Mouse (Mus musculus) gastrocnemius, postnatal 4 days (tissue): ENCODE measurements around the gene Clstn2. TPM values are rescaled to one million over a fixed set of nuclear protein-coding genes. Genes with fewer than 3 reads are reported as not detected.
A peak's percentile ranks its signal among the peaks of the same experiment; 100 is the strongest.

Experiments used
- DNase-seq, 2 experiments: peaks; one replicate each; pipeline ENCODE4 v3.0.0; 2021 to 2022; ENCODE audit warnings: low spot score in 2 of 2, mixed read lengths in 2 of 2
- total RNA-seq, 2 experiments: library from RNA; stranded (reverse); gene quantifications; 2 replicates each; pipeline ENCODE4 v1.2.3; 2021

Clstn2 gene
- total RNA-seq, 2 experiments from 2014 or later: 4.2 TPM

DNA sequence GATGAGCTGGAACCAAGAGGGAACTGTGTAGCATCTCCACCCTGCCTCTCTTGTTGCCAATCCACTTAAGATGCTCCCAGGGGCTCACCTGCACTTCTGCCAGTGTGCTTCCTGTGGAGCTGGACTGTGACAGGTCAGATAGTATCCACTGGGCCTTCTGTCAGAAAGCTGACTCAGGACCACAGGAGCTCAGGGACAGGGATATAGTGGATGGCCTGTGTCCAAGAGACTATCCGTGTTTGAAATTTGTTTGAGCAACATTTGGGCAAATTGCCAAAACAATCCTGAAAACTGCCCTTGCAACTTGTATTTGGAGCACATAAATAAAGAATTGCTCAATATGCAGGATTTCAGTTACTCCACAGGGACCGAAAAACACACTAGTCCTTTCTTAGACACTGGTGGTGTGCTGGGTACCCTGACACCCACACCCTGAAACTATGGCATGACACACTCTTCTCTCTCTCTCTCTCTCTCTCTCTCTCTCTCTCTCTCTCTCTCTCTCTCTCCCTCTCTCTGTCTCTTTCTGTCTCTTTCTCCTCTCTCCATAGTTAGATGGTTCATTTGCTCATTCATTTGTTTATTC lies 542.3 kb downstream of the Clstn2 start:
- no peak for DNase-seq

DNA sequence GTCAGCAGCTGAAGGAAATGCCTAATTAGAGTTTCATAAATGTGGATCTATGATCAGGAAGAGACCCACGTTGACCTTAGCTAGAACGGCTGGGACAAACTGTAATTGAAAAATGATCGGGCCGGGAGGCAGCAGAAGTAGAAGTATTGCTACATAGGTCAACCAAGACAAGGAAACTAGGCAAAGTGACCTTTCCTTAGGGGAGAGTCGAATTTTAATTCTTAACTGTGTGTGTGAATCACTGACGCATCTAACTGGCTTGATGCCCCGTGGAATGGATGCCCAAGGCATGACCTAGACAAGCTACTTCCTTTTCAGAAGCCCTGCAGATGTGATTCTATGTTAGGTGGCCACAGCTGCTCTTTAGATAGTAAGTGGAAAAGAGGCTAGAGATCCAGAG lies 546.2 kb downstream of the Clstn2 start:
- DNase-seq: no peak

DNA sequence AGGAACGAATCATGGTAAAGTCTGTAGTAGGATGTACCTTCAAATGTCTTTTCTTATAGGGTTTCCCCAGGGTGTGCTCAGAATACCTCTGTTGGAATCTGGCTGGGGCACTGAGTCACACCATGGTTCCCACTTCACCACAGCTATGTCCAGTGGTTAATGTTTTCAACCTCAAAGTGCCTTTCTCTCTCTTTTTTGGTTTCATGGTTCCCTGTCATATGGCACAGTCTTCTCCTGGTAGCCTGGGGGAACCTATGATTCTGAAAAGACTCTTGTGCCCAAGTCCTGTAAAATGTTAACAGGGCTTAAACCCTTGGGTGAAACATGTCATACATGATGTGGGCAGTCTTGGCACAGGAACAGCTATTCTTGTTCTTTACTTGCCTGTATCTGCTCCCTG lies 551.8 kb downstream of the Clstn2 start:
- no peak for DNase-seq

DNA sequence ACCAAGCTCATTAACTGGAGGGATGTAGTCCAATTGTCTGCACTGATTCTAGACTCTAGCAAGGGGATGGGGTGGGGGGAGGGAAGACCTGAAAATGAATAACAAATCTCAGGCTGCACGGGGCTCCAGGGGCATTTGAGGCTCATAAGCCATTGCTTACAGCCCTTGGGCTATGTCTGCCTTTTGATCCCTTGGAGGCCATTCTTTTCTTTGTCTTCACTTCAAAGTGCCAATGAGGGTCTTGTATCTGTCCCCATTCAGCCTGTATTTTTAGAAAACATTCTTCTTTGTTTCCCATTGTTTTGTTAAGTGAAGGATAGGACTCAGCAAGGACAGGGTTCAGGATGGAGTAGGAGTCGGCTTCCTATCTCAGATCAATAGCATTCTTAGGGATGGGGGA lies 556.0 kb downstream of the Clstn2 start:
- no peak for DNase-seq

DNA sequence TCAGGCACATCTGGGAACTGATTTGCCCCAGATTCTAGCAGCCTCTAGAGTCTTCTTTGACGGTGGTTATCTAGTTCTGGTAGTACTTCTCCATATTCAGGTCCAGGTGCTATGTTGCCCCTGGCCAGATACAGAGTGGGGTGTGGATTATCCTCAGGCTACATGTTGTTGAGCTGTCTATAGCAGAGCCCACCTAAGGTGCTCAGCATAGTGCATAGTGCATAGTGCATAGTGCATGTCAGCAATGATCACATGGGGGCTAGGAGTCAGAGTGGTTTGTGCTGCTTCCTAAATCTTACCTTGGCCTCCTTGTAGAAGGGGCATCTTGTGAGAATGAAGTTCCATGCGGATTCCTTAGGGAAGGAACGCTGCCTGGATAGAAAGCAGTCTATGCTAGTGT lies 556.5 kb downstream of the Clstn2 start:
- DNase-seq: no peak

DNA sequence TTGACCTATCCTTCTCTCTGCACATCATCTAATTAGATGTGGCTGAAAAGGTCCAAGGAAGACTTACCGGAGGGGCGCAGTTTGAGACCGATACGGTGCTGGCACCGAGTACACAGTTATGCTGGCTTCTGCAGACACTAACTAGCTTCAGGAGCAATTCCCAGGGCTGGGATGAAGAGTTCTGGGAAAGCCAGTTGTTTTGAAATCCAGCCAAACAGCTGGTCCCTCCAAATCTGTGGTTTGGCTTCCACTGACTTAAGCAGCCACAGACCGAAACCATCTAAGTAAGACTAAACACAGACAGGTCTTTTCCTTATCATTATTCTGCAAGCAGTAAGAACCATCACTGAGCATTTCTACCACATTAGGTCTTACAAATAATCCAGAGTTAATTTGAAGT lies 558.1 kb downstream of the Clstn2 start:
- peak in 1 of 2 experiments; percentile 16 for DNase-seq

DNA sequence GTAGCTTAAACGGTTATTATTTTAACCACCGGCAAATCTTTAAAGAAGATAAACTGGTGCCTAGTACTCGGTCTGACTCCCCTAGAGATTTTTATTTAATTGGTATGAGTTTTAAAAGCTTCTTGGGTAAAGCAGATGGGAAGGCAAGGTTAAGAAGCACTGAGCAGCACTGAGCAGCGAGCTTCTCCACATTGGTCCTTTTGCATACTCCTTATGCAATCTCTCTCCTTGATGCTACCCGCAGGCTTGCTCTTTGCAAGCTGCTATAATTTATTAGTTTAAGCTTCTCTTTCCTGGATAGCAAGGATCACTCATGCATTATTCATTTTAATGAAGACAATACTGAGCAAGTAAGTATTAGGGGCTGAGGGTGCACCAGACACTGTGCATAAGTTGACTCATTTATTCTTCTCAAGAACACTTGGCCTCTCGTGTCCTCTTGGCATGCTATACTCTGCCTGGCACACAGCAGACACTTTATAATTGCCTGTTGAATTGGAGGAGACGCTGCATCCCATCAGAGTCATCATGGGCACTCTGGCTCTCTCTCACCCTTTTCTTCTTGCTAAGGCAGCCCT lies 561.9 kb downstream of the Clstn2 start:
- DNase-seq: no peak

DNA sequence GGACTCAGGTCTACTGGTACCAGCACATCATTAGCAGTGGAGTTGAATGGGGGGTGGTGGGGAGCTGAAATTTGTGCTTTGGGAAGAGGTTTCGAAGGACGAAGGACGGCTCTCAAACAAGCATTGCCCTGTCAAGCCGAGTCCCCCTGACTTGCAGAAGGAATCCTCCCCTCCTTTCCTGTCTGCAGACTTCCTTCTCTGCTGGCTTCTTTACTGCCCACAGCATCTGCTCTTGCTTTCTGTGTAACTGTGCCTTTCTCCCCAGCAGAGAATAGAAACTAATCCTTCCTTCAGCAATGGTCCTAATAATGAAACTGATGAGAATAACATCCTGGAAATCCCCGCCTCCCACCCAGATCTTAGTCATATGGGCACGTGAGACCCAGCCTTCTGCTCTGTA lies 572.5 kb downstream of the Clstn2 start:
- no peak for DNase-seq

DNA sequence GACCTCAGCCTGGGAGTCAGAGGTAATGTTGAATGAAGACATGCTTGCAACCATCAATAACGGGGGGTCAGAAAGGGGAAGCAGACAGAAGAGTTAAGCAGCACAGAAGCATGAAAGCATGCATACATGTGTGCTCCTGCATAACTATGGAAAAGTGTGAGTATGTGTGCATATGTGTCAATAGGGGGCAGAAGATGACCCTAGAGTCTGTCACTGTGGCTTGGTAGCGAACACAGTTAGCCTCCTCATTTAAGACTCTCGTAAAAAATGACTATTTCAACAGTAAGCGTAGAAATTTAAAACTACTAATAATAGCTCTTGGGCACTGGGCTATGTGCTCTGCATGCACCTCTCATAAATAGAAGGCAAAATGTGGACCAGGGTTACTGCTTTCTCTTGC lies 573.2 kb downstream of the Clstn2 start:
- no peak for DNase-seq

DNA sequence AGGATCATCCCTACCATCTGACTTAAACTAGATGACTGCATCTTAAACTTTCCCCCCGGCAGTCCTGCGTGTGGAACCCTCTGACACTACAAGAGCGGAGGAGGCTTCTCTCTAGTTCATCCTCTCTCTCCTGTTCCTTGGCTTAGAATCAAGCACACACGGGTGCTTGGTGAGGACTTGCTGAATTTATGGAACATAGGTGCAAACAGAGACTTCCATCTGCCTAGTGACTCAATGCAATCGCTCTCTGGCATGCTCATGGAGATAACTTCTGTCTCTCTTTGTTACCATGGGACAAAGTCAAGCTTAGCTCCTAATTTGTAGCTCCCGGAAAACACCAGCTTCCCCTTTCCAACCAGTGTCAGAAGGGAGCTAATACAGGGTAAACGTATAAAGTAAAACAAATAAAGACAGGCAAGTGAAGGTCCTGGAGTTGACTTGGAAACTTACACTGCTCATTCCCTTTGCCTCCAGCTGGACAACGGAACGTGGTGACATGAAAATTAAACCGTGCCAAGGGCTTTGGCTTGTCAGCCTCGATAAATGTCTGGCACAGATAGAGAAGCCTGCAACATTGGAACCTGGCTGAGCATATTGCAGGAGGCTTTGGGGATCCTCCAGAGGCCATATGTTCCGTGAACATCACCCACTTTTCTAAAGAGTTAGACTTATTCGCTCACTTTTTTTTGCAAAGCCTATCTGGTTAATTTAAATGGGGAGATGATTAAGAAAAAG lies 583.5 kb downstream of the Clstn2 start:
- no peak for DNase-seq

DNA sequence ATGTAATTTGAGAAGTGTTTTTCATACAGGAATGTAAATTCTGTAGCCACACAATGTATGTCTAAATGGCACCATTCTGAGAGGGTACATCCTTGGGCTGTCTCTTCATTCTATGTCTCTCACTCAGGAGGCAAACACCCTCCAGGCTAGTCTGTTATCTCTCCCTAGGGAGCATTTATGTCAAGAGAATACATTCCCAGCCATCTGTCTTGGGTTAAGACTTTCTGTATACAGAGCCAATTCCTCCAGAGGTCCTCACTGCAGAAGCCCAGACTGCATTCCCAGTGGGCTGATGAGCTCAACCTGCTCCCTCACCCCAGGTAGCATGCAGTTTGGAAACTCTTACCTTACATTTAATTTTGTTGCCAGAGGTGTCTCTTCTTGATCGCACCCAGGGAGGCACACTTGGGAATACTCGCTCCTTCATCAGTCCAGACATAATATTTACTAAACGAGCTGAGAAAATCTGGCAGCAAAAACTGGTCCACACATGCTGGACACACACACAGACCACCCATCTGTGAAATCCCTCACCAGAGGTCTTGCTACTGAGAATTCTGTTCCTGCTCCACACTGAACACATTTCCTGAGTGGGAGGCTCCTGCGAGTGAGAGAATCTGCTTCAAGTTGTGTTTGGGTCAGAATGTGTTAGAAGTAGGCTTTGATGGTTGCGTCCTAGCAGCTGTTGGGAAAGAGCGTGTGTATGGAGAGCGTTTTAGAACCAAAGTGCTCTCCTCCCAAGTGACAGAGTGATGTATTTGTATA lies 592.9 kb downstream of the Clstn2 start:
- DNase-seq: no peak

DNA sequence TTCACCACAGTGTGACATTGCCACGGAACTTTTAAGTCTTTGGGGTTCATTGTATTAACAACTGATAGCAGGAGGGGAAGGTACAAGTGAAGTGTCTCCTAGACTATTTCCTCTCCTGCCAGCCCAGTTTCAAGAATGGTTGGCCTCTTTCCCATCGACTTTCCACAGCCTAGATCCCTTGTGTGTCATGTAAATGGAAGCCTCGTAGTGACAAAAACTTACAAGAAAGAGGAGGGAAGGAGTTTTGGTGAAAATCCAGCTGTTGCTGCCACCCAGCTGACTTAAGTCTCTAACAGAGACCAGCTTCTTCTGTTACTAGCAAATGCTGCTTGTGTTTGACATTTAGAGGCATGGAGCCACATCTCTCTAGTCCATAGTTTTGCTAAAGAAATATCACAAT lies 598.3 kb downstream of the Clstn2 start:
- no peak for DNase-seq

DNA sequence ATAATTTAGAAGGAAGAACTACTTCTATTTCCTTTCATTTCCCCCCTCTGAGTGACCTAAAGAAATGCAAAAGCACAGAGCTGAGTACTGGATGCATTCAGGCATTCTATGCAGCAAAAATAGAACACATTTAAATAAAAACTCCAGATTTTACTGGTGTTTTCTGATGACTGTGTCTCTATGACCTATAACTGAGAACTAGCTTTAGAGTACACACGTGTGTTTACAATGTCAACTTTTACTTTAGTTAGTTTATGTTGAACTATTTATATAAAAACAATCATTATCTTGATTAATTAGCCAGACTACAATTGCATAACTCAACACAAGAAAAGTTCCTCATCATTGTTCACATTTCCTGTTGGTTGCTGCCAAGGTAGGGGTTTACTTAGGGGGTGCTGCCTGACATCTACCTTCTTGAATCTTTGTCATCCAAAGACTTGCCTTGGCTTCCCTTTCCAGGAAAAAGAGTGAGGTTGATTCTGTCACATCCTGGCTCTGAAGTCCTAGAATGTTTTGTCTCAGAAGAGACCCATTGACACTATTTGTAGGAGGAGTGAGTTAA lies 603.0 kb downstream of the Clstn2 start:
- DNase-seq: no peak

DNA sequence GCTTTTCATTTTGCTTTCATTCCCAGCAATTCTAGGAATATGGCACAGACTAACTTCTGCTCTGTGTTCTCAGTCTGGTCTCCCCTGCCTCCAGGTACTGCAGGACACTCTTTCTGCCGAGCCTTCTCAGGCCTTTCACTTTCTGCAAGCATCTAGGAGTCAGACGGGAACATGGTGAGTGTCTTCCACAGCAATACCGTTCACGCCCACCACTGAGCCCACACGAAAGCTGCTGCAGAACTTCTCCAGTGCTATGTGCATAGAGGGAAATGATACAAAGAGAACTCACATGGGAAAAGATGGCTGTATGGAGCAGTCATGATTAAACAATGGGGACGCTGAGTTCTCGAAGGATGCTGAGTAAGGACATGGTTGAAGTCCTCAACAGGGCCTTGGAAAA lies 604.9 kb downstream of the Clstn2 start:
- DNase-seq: no peak

DNA sequence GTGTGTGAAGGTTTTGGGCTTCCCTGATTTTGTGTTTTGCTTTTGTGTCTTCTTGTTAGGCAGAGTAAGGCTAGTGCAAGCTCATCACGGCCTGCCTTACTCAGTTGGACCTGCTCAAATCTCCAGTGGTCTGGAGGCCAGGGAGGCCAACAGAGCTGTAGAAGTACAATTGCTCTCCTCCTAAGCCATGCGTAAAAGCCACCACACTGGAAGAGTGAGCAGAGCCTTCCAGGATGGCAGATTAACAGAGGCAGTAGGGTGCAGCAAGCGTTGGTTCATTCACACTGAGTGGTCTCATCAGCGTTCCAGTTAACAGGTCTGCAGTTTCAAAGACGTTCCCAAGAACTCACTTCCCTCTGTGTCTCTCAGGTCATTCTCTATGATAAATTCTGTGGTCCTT lies 612.1 kb downstream of the Clstn2 start:
- no peak for DNase-seq

DNA sequence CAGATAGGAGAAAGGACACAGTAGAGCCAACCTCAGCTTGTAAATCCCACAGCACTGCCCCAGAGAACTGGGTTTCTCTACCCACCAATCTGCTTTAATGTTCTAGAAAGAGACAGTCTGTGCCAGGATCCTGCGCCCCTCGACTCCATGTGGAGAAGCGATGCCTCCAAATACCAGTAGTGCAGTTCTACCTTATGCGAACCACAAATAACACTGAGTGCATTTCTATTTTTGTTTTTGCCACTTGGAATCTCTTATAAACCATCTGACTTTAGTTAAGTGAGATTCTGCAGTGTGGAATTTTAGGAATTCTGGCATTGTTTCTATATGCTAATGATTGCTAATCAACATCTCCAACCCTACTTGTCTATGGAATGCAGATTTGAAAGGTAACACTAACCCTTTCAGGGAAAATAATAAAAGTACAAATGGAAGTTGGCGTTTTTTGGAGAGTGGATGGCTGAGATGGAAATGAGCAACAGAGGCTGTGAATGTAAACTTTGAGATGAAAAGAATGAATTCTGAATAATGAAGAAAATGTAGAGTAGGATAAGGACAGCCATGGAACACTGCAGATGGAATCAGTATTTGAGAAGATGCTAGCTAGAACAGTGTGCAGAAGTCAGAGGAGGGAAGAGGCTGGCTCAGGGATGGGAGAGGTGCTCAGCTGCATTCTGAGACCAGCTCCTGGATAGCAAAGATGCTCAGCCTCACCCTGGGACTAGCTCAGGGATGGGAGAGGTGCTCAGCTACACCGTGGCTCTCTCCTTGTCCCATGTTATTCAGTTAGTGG lies 617.9 kb downstream of the Clstn2 start:
- no peak for DNase-seq

DNA sequence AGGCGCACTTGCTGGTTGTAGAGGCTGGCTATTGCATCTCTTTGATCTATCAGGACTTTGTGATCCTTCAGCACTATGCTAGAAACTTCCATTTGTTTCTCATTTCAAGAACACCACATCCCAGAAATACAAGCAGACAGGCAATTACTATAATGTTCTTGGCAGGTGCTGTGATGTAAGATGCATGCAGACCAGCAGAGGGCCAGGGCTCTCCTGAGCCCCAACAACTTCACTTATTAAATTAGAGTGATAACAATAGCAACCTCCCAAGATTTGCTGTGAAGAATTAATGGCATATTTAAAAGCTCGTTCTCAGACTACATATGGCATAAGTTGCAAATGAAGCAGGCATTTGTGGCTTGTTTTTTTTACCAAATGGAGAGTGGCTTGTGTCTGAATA lies 624.8 kb downstream of the Clstn2 start:
- no peak for DNase-seq
